Mouse (Mus musculus) heart, adult 2 months (tissue): ENCODE data around the gene Fabp7. TPM values are rescaled to one million over a fixed set of nuclear protein-coding genes. Genes with fewer than 3 reads are reported as not detected.
A peak's percentile ranks its signal among the peaks of the same experiment; 100 is the strongest.

Experiments
- DNase-seq, 2 experiments: peaks; one replicate each; pipeline ENCODE4 v3.0.0; 2021
- H3K27ac ChIP-seq: fragments of 200-600 bp; 2 replicates; pipeline ENCODE4 v1.8.1; 2022
- H3K27me3 ChIP-seq: fragments of 200-500 bp; 2 replicates; pipeline ENCODE4 v1.6.1; 2012; ENCODE audit warnings: mild to moderate bottlenecking, low read length, inconsistent platforms, mixed read lengths; ENCODE audit not compliant: control insufficient read depth, insufficient read depth
- H3K36me3 ChIP-seq: fragments of 200-500 bp; 2 replicates; pipeline ENCODE4 v1.6.1; 2012; ENCODE audit warnings: low read length, inconsistent platforms; ENCODE audit not compliant: control insufficient read depth, insufficient read depth
- H3K4me1 ChIP-seq: fragments of 200-500 bp; 2 replicates; pipeline ENCODE4 v1.6.1; 2011; ENCODE audit warnings: low read length; ENCODE audit not compliant: control insufficient read depth, insufficient read depth
- H3K4me3 ChIP-seq: fragments of 200-600 bp; 2 replicates; pipeline ENCODE4 v1.8.1; 2022
- H3K79me2 ChIP-seq: fragments of 200-500 bp; replicated peaks from 2 replicates; pipeline ENCODE4 v1.6.1; 2012; ENCODE audit warnings: mild to moderate bottlenecking, inconsistent platforms, low read length, moderate library complexity, mixed read lengths; ENCODE audit not compliant: control insufficient read depth, insufficient read depth
- H3K9ac ChIP-seq: fragments of 200-500 bp; 2 replicates; pipeline ENCODE4 v1.6.1; 2012; ENCODE audit warnings: low read depth, mild to moderate bottlenecking, control low read depth, inconsistent platforms, low read length, mixed read lengths
- CTCF ChIP-seq: fragments of 200-600 bp; IDR thresholded peaks from 2 replicates; pipeline ENCODE4 v1.8.1; 2022; ENCODE audit warnings: antibody characterized with exemption, mild to moderate bottlenecking, moderate library complexity
- EP300 ChIP-seq: fragments of 200-500 bp; IDR thresholded peaks from 2 replicates; pipeline ENCODE4 v1.6.1; 2011; ENCODE audit warnings: low read depth, low read length, control low read depth; ENCODE audit not compliant: insufficient read depth
- POLR2A ChIP-seq: fragments of 200-500 bp; IDR thresholded peaks from 2 replicates; pipeline ENCODE4 v1.6.1; 2011; ENCODE audit warnings: mild to moderate bottlenecking, low read depth, low read length, control low read depth; ENCODE audit not compliant: insufficient read depth
- WGBS: fragments of 180-500 bp; shearing (Covaris S2); methylation state at CpG from one replicate; pipeline ENCODE4 v1.1.7; 2018; 5-methylcytosine and 5-hydroxymethylcytosine counted together
- intact Hi-C: fragments of 180-260 bp; cut with DNase I; formaldehyde crosslinking; loops from one replicate; pipeline ENCODE4 v1.15.1; 2025
- polyA plus RNA-seq: library from polyadenylated mRNA; depleted of rRNA; stranded (reverse); fragments of >200 nt; gene quantifications from 2 replicates; pipeline ENCODE4 v1.2.3, GENCODE M21; 2012
- total RNA-seq, 2 experiments: library from RNA; stranded (reverse); gene quantifications; 2 replicates each; pipeline ENCODE4 v1.2.3; 2021

The Fabp7 gene
- total and polyA plus RNA-seq, 3 experiments: 0.59 to 0.74 (median 0.73) TPM

- DNase-seq: no peak
- Histone ChIP-seq H3K79me2 (no peaks in the 10 kb centered on the region), H3K4me3 (no peak overlapping the region), H3K9ac (no peak overlapping the region), H3K27me3 (no peaks in the 10 kb centered on the region), H3K4me1 (no peaks in the 10 kb centered on the region), H3K36me3 (no peaks in the 10 kb centered on the region), H3K27ac (no peak overlapping the region)
- intact Hi-C loops: no loop called here
- 13% methylated on average over 1 of the region's 1 CpGs for WGBS
- TF ChIP-seq POLR2A: no peak
- TF ChIP-seq EP300: no peak
- no peak for TF ChIP-seq CTCF
Measured at GRCm38 (mm10) chr10:57763044-57763443, 21.6 kb upstream of the Fabp7 start.

- H3K4me1 ChIP-seq: no peaks in the 10 kb centered on the region
- no peak overlapping the region for H3K4me3 ChIP-seq
- H3K36me3 ChIP-seq: no peaks in the 10 kb centered on the region
- DNase-seq: no peak
- H3K27me3 ChIP-seq: no peaks in the 10 kb centered on the region
- no peak overlapping the region for H3K27ac ChIP-seq
- WGBS: 62% methylated on average over 13 of the region's 13 CpGs
- no peak overlapping the region for H3K9ac ChIP-seq
- no peaks in the 10 kb centered on the region for H3K79me2 ChIP-seq
- intact Hi-C loops: no loop called here
- TF ChIP-seq EP300 (no peak), CTCF (no peak), POLR2A (no peak)
Measured at GRCm38 (mm10) chr10:57783289-57784130, 1.2 kb upstream of the Fabp7 start.

GRCm38 (mm10) chr10:57784131-57784875 lies 378 bp upstream of the Fabp7 start:
- Histone ChIP-seq H3K36me3 (no peaks in the 10 kb centered on the region), H3K4me1 (no peaks in the 10 kb centered on the region), H3K27me3 (no peaks in the 10 kb centered on the region), H3K27ac (no peak overlapping the region), H3K4me3 (no peak overlapping the region), H3K79me2 (no peaks in the 10 kb centered on the region), H3K9ac (no peak overlapping the region)
- 23% methylated on average over 7 of the region's 7 CpGs for WGBS
- intact Hi-C loops: no loop called here
- no peak for TF ChIP-seq CTCF
- no peak for TF ChIP-seq EP300
- no peak for TF ChIP-seq POLR2A
- peak; percentile 50 to 59 for DNase-seq

DNA sequence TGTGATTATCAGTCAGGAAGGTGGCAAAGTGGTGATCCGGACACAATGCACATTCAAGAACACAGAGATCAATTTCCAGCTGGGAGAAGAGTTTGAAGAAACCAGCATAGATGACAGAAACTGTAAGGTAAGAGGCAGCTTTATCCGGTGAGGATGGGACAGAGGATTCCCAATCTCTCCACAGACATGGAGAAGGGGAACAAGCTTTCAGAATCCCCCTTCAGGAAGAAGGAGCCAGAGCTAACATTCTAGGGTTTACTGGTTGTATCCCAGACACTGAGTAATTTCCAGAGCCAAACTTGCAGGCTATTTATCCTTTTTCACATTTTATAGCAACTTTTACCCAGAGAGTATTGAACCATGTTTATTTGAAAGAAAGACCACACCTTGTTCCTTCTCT lies 871 bp downstream of the Fabp7 start:
- no peak for TF ChIP-seq CTCF
- TF ChIP-seq POLR2A: no peak
- TF ChIP-seq EP300: no peak
- intact Hi-C loops: no loop called here
- no peaks in the 10 kb centered on the region for H3K27me3 ChIP-seq
- H3K79me2 ChIP-seq: no peaks in the 10 kb centered on the region
- DNase-seq: no peak
- no peak overlapping the region for H3K27ac ChIP-seq
- no peak overlapping the region for H3K9ac ChIP-seq
- no peaks in the 10 kb centered on the region for H3K4me1 ChIP-seq
- no peak overlapping the region for H3K4me3 ChIP-seq
- H3K36me3 ChIP-seq: no peaks in the 10 kb centered on the region
- 64% methylated on average over 2 of the region's 2 CpGs for WGBS

GRCm38 (mm10) chr10:57792957-57793356 lies 8.3 kb downstream of the Fabp7 start:
- no peak overlapping the region for H3K4me3 ChIP-seq
- no peak overlapping the region for H3K27ac ChIP-seq
- H3K36me3 ChIP-seq: peaks cover 3% of the 10 kb centered on the region; the same call in 1 of the 2 replicates
- H3K9ac ChIP-seq: no peak overlapping the region
- intact Hi-C loops: loop anchor here (10.0 kb wide), 1 partner anchor 308 kb away; the partner anchor contains the start of gene Hsf2
- DNase-seq: no peak
- H3K79me2 ChIP-seq: no peaks in the 10 kb centered on the region
- no peak for TF ChIP-seq POLR2A
- TF ChIP-seq EP300: no peak
- no peak for TF ChIP-seq CTCF
- H3K27me3 ChIP-seq: no peaks in the 10 kb centered on the region
- peaks cover 4% of the 10 kb centered on the region for H3K4me1 ChIP-seq
- 98% methylated on average over 1 of the region's 1 CpGs for WGBS

GRCm38 (mm10) chr10:57794018-57794417 lies 9.3 kb downstream of the Fabp7 start, which contains the start of gene Smpdl3a:
TSS of gene Smpdl3a (plus strand) at chr10:57794335.
- H3K4me3 ChIP-seq: peak within 1 kb of the TSS; percentile 91
- peaks cover 4% of the 10 kb centered on the region for H3K4me1 ChIP-seq
- peak within 1 kb of the TSS; percentile 87 for H3K9ac ChIP-seq
- peaks cover 3% of the 10 kb centered on the region; the same call in 1 of the 2 replicates for H3K36me3 ChIP-seq
- no peak for DNase-seq
- H3K27ac ChIP-seq: peak within 1 kb of the TSS; percentile 96
- WGBS: 82% methylated on average over 7 of the region's 7 CpGs
- no peaks in the 10 kb centered on the region for H3K79me2 ChIP-seq
- no peaks in the 10 kb centered on the region for H3K27me3 ChIP-seq
- TF ChIP-seq POLR2A (no peak), CTCF (no peak), EP300 (no peak)
- intact Hi-C loops: loop anchor here (10.0 kb wide), 1 partner anchor 309 kb away; the partner anchor contains the start of gene Hsf2
